Mouse (Mus musculus): ENCODE measurements at regions not wholly inside any gene's neighbourhood (a gene's known extent, or its start where the extent isn't known, plus 50 kb on each side); places are given as distances from the start of the nearest gene placed in this dataset.

GRCm38 (mm10) chr15:51485554-51485953 is 2399.2 kb upstream of the Gm7489 start:
- TF ChIP-seq CTCF (IDR thresholded peaks at IDR 0.05) (no peak), EP300 (IDR thresholded peaks at IDR 0.05) (no peak)

All from lung, postnatal 0 days (tissue).